Mouse (Mus musculus) hindbrain, embryonic 16.5 days (tissue): Measurements from ENCODE around the gene BC052040. TPM values are rescaled to one million over a fixed set of nuclear protein-coding genes. Genes with fewer than 3 reads are reported as not detected.

ENCODE experiments used
- ATAC-seq: fragments of 200-750 bp; cut with Nextera tagmentation; 2 replicates; pipeline ENCODE4 v1.8.0; 2017; ENCODE audit warnings: moderate TSS enrichment, moderate library complexity
- H3K27ac ChIP-seq: fragments of 300-500 bp; sonication (generic); 2 replicates; pipeline ENCODE4 v1.5.1; 2014; ENCODE audit warnings: low read depth, mild to moderate bottlenecking, control low read depth, low read length, moderate library complexity
- H3K27me3 ChIP-seq: fragments of 300-500 bp; sonication (generic); replicated peaks from 2 replicates; pipeline ENCODE4 v1.6.1; 2014; ENCODE audit warnings: low read length; ENCODE audit not compliant: control insufficient read depth, insufficient read depth
- H3K36me3 ChIP-seq: fragments of 300-500 bp; sonication (generic); 2 replicates; pipeline ENCODE4 v1.6.1; 2014; ENCODE audit warnings: mild to moderate bottlenecking, low read length, moderate library complexity, mixed read lengths; ENCODE audit not compliant: control insufficient read depth, insufficient read depth
- H3K4me1 ChIP-seq: fragments of 300-500 bp; sonication (generic); 2 replicates; pipeline ENCODE4 v1.6.1; 2014; ENCODE audit warnings: low read depth, low read length; ENCODE audit not compliant: control insufficient read depth, insufficient read depth
- H3K4me2 ChIP-seq: fragments of 300-500 bp; sonication (generic); 2 replicates; pipeline ENCODE4 v1.6.1; 2014; ENCODE audit warnings: mild to moderate bottlenecking, low read length, control low read depth, moderate library complexity
- H3K4me3 ChIP-seq: fragments of 300-500 bp; sonication (generic); 2 replicates; pipeline ENCODE4 v1.5.1; 2014; ENCODE audit warnings: mild to moderate bottlenecking, low read length, control low read depth, moderate library complexity
- H3K9ac ChIP-seq: fragments of 300-500 bp; sonication (generic); 2 replicates; pipeline ENCODE4 v1.6.1; 2014; ENCODE audit warnings: low read depth, mild to moderate bottlenecking, control low read depth, low read length, moderate library complexity
- H3K9me3 ChIP-seq: fragments of 300-500 bp; sonication (generic); 2 replicates; pipeline ENCODE4 v1.6.1; 2014; ENCODE audit warnings: mild to moderate bottlenecking, low read length, moderate library complexity; ENCODE audit not compliant: control insufficient read depth
- WGBS: fragments of 180-500 bp; shearing (Covaris S2); extraction: QIAGEN DNeasy Blood & Tissue Kit; methylation state at CpG from one replicate; pipeline ENCODE4 v1.1.7; 2014; 5-methylcytosine and 5-hydroxymethylcytosine counted together
- polyA plus RNA-seq: library from polyadenylated mRNA; unstranded; fragments of >200 nt; fragmentation: Nextera tagmentation; extraction: Ambion mirVana; gene quantifications from 2 replicates; pipeline ENCODE4 v1.2.1, GENCODE M21; 2015

The BC052040 gene
- polyA plus RNA-seq, 1 experiment from 2014 or later, result 20.5 TPM

GRCm38 (mm10) chr2:115673054-115673660 lies 91.6 kb downstream of the BC052040 start:
- no peak overlapping the region for H3K4me2 ChIP-seq
- 93% methylated on average over 7 of the region's 7 CpGs for WGBS
- H3K4me3 ChIP-seq, result no peak overlapping the region
- no peaks in the 10 kb centered on the region for H3K9me3 ChIP-seq
- no peak overlapping the region for H3K9ac ChIP-seq
- no peaks in the 10 kb centered on the region for H3K27me3 ChIP-seq
- H3K27ac ChIP-seq, result no peak overlapping the region
- ATAC-seq, result no peak
- no peaks in the 10 kb centered on the region for H3K4me1 ChIP-seq
- H3K36me3 ChIP-seq, result no peaks in the 10 kb centered on the region

GRCm38 (mm10) chr2:115678786-115679185 lies 97.3 kb downstream of the BC052040 start:
- Histone ChIP-seq H3K4me1 (no peaks in the 10 kb centered on the region), H3K4me3 (no peak overlapping the region), H3K9ac (no peak overlapping the region), H3K9me3 (no peaks in the 10 kb centered on the region), H3K36me3 (no peaks in the 10 kb centered on the region), H3K27me3 (no peaks in the 10 kb centered on the region), H3K4me2 (no peak overlapping the region), H3K27ac (no peak overlapping the region)
- 80% methylated on average over 5 of the region's 5 CpGs for WGBS
- no peak for ATAC-seq

- 58% methylated on average over 3 of the region's 3 CpGs for WGBS
- Histone ChIP-seq H3K27ac (no peak overlapping the region), H3K27me3 (no peaks in the 10 kb centered on the region), H3K9ac (no peak overlapping the region), H3K4me3 (no peak overlapping the region), H3K9me3 (no peaks in the 10 kb centered on the region), H3K4me1 (no peaks in the 10 kb centered on the region), H3K4me2 (no peak overlapping the region), H3K36me3 (no peaks in the 10 kb centered on the region)
- ATAC-seq, result no peak
Observed at GRCm38 (mm10) chr2:115685250-115685649, 103.7 kb downstream of the BC052040 start.

GRCm38 (mm10) chr2:115687612-115688011 lies 106.1 kb downstream of the BC052040 start:
- Histone ChIP-seq H3K27me3 (no peaks in the 10 kb centered on the region), H3K4me2 (no peak overlapping the region), H3K36me3 (no peaks in the 10 kb centered on the region), H3K4me3 (no peak overlapping the region), H3K27ac (no peak overlapping the region), H3K9me3 (no peaks in the 10 kb centered on the region), H3K9ac (no peak overlapping the region), H3K4me1 (no peaks in the 10 kb centered on the region)
- no peak for ATAC-seq
- WGBS, result 87% methylated on average over 4 of the region's 4 CpGs

- no peak overlapping the region for H3K4me3 ChIP-seq
- ATAC-seq, result peak; percentile 84
- H3K36me3 ChIP-seq, result no peaks in the 10 kb centered on the region
- no peaks in the 10 kb centered on the region for H3K27me3 ChIP-seq
- H3K9me3 ChIP-seq, result no peaks in the 10 kb centered on the region
- H3K4me2 ChIP-seq, result no peak overlapping the region
- H3K4me1 ChIP-seq, result no peaks in the 10 kb centered on the region
- H3K9ac ChIP-seq, result no peak overlapping the region
- peak overlapping the region; percentile 39; the same call in 1 of the 2 replicates for H3K27ac ChIP-seq
- WGBS, result 41% methylated on average over 6 of the region's 6 CpGs
Observed at GRCm38 (mm10) chr2:115688282-115688681, 106.8 kb downstream of the BC052040 start.

- H3K9ac ChIP-seq, result no peak overlapping the region
- H3K4me1 ChIP-seq, result no peaks in the 10 kb centered on the region
- no peaks in the 10 kb centered on the region for H3K36me3 ChIP-seq
- no peaks in the 10 kb centered on the region for H3K9me3 ChIP-seq
- ATAC-seq, result peak; percentile 42; the same call in 1 of the 2 replicates
- H3K27me3 ChIP-seq, result no peaks in the 10 kb centered on the region
- H3K27ac ChIP-seq, result no peak overlapping the region
- WGBS, result 71% methylated on average over 3 of the region's 3 CpGs
- H3K4me3 ChIP-seq, result no peak overlapping the region
- H3K4me2 ChIP-seq, result no peak overlapping the region
Observed at GRCm38 (mm10) chr2:115693841-115694240, 112.3 kb downstream of the BC052040 start.

- Histone ChIP-seq H3K9ac (no peak overlapping the region), H3K27ac (no peak overlapping the region), H3K4me3 (no peak overlapping the region), H3K4me1 (no peaks in the 10 kb centered on the region), H3K36me3 (no peaks in the 10 kb centered on the region), H3K27me3 (no peaks in the 10 kb centered on the region), H3K9me3 (no peaks in the 10 kb centered on the region), H3K4me2 (no peak overlapping the region)
- ATAC-seq, result no peak
- 83% methylated on average over 6 of the region's 6 CpGs for WGBS
Observed at GRCm38 (mm10) chr2:115694386-115694785, 112.9 kb downstream of the BC052040 start.

GRCm38 (mm10) chr2:115699032-115699431 lies 117.5 kb downstream of the BC052040 start:
- Histone ChIP-seq H3K4me1 (no peaks in the 10 kb centered on the region), H3K4me3 (no peak overlapping the region), H3K4me2 (no peak overlapping the region), H3K9me3 (no peaks in the 10 kb centered on the region), H3K27me3 (no peaks in the 10 kb centered on the region), H3K36me3 (no peaks in the 10 kb centered on the region), H3K9ac (no peak overlapping the region), H3K27ac (no peak overlapping the region)
- no peak for ATAC-seq
- WGBS, result 89% methylated on average over 5 of the region's 5 CpGs

GRCm38 (mm10) chr2:115702610-115703009 lies 121.1 kb downstream of the BC052040 start:
- no peaks in the 10 kb centered on the region for H3K27me3 ChIP-seq
- ATAC-seq, result no peak

More at GRCm38 (mm10) chr2:115702610-115703009, 121.1 kb downstream of the BC052040 start:
- no peak overlapping the region for H3K9ac ChIP-seq
- H3K27ac ChIP-seq, result no peak overlapping the region
- no peaks in the 10 kb centered on the region for H3K9me3 ChIP-seq
- no peaks in the 10 kb centered on the region for H3K4me1 ChIP-seq
- H3K36me3 ChIP-seq, result no peaks in the 10 kb centered on the region
- H3K4me3 ChIP-seq, result no peak overlapping the region
- H3K4me2 ChIP-seq, result no peak overlapping the region
- 35% methylated on average over 5 of the region's 5 CpGs for WGBS
